Mouse (Mus musculus) ES-E14 (cell line): ENCODE measurements around the gene Mavs. TPM values are rescaled to one million over a fixed set of nuclear protein-coding genes. Genes with fewer than 3 reads are reported as not detected.

ENCODE experiments used
- DNase-seq: peaks from one replicate; pipeline ENCODE4 v3.0.0-alpha.2; 2013; ENCODE audit warnings: low read depth, low spot score
- H3K27ac ChIP-seq: 2 replicates; pipeline ENCODE4 v1.5.1; 2012; ENCODE audit warnings: low read depth, mild to moderate bottlenecking, low read length, moderate library complexity, mixed read lengths; ENCODE audit not compliant: poor library complexity, insufficient read depth, severe bottlenecking
- H3K36me3 ChIP-seq: 2 replicates; pipeline ENCODE4 v1.6.1; 2012; ENCODE audit warnings: mild to moderate bottlenecking, low read length, moderate library complexity, mixed read lengths; ENCODE audit not compliant: control insufficient read depth, poor library complexity, insufficient read depth, severe bottlenecking
- H3K4me1 ChIP-seq, 2 experiments: fragments of 150-350 bp in 1 of 2; sonication (generic) in 1 of 2; 2 replicates each; pipeline ENCODE4 v1.6.1; 2012; ENCODE audit warnings: low read length in 2 of 2, mild to moderate bottlenecking in 1 of 2, mixed read lengths in 1 of 2; ENCODE audit not compliant: control insufficient read depth in 2 of 2, insufficient read depth in 2 of 2, poor library complexity in 1 of 2
- H3K4me3 ChIP-seq, 2 experiments: fragments of 150-350 bp in 1 of 2; sonication (generic) in 1 of 2; 2 replicates each; pipeline ENCODE4 v1.5.1; 2012; ENCODE audit warnings: low read length in 2 of 2, low read depth in 1 of 2, mild to moderate bottlenecking in 1 of 2, mixed read lengths in 1 of 2; ENCODE audit not compliant: insufficient read depth in 1 of 2, poor library complexity in 1 of 2, severe bottlenecking in 1 of 2
- H3K9ac ChIP-seq: 2 replicates; pipeline ENCODE4 v1.6.1; 2012; ENCODE audit warnings: low read depth, mild to moderate bottlenecking, low read length, mixed read lengths; ENCODE audit not compliant: poor library complexity, insufficient read depth, severe bottlenecking
- H3K9me3 ChIP-seq: fragments of 150-350 bp; sonication (generic); 2 replicates; pipeline ENCODE4 v1.6.1; 2012; ENCODE audit warnings: low read depth, mild to moderate bottlenecking, low read length; ENCODE audit not compliant: control insufficient read depth, insufficient read depth
- CHD2 ChIP-seq: IDR thresholded peaks from 2 replicates; pipeline ENCODE4 v1.6.1; 2014; ENCODE audit warnings: mild to moderate bottlenecking, low read depth, low read length, inconsistent platforms
- HCFC1 ChIP-seq: IDR thresholded peaks from 2 replicates; pipeline ENCODE4 v1.6.1; 2012; ENCODE audit warnings: low read length, inconsistent platforms, borderline replicate concordance; ENCODE audit not compliant: insufficient read depth
- MAFK ChIP-seq: IDR thresholded peaks from 2 replicates; pipeline ENCODE4 v1.6.1; 2014; ENCODE audit warnings: mild to moderate bottlenecking, low read depth, low read length, inconsistent platforms; ENCODE audit not compliant: insufficient read depth
- ZC3H11A ChIP-seq: IDR thresholded peaks from 2 replicates; pipeline ENCODE4 v1.6.1; 2012; ENCODE audit warnings: low read depth, mild to moderate bottlenecking, inconsistent platforms, low read length, borderline replicate concordance
- ZNF384 ChIP-seq: IDR thresholded peaks from 2 replicates; pipeline ENCODE4 v1.6.1; 2012; ENCODE audit warnings: low read depth, low read length, inconsistent platforms
- in situ Hi-C, 2 experiments: fragments of 600-800 bp; cut with MboI; formaldehyde crosslinking; loops; one replicate each; pipeline ENCODE4 v1.15.1; 2025; ENCODE audit warnings: low sequenced_read_pairs in 2 of 2, inconsistent platforms in 1 of 2; ENCODE audit not compliant: unreplicated experiment in 2 of 2
- total RNA-seq: library from RNA; depleted of rRNA; stranded (reverse); fragments of 300-350 nt; gene quantifications from 2 replicates; pipeline ENCODE4 v1.2.3, GENCODE M21; 2012

Gene Mavs
- total RNA-seq, 1 experiment, result 11.4 TPM

DNA sequence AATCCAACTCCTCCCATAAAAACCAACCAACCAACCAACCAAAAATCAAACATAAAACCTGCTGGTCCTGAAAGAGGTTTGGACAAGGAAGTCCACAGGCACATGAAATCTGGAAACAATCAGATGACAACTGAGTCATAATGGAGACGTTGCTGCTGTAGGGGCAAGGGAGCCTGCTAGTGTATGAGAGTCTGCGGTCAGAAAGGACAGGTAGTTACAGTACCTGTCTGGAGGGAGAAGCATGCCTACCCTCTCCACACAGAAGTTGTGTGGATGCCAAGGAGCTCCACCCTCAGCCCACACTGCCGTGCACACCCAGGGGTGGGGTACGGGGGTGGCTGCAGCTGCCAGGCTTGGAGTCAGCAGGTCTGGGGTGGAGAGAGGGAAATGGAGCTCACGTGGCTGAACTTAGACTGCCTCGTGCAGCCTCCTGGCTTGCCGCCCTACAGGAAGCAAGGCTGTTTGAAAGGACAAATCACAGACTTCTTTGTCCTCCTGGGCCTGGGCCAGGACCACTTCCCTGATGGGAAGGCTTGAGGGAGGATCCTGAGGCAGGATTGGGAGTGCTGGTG, 29.4 kb upstream of the Mavs start:
- Histone ChIP-seq H3K9ac (no peak overlapping the region), H3K4me3 (no peak overlapping the region), H3K9me3 (no peaks in the 10 kb centered on the region), H3K36me3 (no peaks in the 10 kb centered on the region), H3K27ac (no peak overlapping the region), H3K4me1 (peaks cover 2 to 10% of the 10 kb centered on the region in 2 experiments; a peak in 1 of 4 replicates)
- TF ChIP-seq MAFK (no peak), ZC3H11A (no peak), ZNF384 (0 out of 2 replicates have a peak, but pooled peaks have one; percentile 51), CHD2 (no peak), HCFC1 (no peak)
- in situ Hi-C loops, result no loop called here
- no peak for DNase-seq

DNA sequence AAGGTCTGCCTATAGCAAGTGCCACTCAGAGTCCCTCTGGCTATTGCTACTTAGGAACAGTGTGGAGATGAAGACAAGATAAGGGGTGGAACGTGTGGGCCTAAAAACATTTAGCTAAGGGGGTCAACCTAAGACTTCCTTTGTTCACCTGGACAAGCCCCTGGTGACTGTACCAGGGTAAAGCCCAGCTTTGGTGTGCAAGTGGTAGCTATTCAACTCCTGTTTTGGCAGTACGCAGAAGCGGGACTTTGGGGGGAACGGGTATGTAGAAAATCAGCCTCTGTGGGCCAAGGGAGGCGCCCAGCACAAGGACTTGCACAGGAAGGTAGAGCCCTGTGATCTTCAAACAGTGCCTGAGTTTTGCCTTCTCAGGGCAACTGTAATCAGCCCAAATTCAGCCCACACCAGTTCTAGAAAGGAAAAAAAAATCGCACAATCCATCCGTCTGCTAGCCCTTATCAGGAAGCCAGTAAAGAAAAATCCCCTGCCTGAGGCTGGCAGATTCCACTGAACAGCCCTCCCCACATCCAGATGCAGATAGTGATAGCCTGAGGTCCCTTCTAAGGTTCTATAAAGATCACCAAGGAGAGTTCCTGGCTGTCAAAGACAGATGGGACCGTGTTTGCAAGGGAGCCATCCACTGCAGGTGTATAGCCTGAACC, 28.2 kb upstream of the Mavs start:
- Histone ChIP-seq H3K9ac (no peak overlapping the region), H3K9me3 (no peaks in the 10 kb centered on the region), H3K4me1 (peaks cover 4 to 10% of the 10 kb centered on the region in 2 experiments; a peak in 2 of 4 replicates), H3K27ac (no peak overlapping the region), H3K4me3 (no peak overlapping the region), H3K36me3 (no peaks in the 10 kb centered on the region)
- DNase-seq, result no peak
- no peak for TF ChIP-seq MAFK
- no peak for TF ChIP-seq ZNF384
- no peak for TF ChIP-seq HCFC1
- TF ChIP-seq ZC3H11A, result no peak
- TF ChIP-seq CHD2, result no peak
- in situ Hi-C loops, result no loop called here

DNA sequence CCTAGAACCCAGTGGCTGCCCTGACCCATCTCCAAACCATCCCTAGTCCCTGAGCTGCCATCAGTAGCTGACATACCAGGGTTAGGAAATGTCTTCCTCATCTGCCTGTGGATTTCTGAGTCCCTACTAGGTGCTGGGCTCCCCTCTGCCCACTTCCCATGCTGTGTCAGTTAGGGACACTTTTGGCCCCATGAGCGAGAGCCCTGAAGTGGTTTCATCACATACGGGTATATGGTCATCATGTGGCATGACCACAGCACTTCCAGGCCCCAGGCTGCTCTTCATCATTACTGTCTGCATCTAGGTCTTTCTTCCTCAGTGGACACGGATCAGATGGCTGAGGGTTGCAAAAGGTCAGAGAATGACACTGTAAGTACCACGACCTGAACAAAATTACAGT, 27.1 kb upstream of the Mavs start, which contains the start of gene Ap5s1:
Ap5s1 (plus strand) TSS at position 301 of the 400 bp plus-strand sequence.
- in situ Hi-C loops, result no loop called here
- Histone ChIP-seq H3K4me1 (peaks cover 7 to 15% of the 10 kb centered on the region in 2 experiments; a peak in 2 of 4 replicates), H3K36me3 (no peaks in the 10 kb centered on the region), H3K4me3 (no peak within 1 kb of the TSS), H3K27ac (no peak within 1 kb of the TSS), H3K9ac (no peak within 1 kb of the TSS), H3K9me3 (no peaks in the 10 kb centered on the region)
- TF ChIP-seq CHD2, result no peak
- no peak for TF ChIP-seq HCFC1
- no peak for TF ChIP-seq ZNF384
- no peak for TF ChIP-seq ZC3H11A
- no peak for TF ChIP-seq MAFK
- no peak for DNase-seq

DNA sequence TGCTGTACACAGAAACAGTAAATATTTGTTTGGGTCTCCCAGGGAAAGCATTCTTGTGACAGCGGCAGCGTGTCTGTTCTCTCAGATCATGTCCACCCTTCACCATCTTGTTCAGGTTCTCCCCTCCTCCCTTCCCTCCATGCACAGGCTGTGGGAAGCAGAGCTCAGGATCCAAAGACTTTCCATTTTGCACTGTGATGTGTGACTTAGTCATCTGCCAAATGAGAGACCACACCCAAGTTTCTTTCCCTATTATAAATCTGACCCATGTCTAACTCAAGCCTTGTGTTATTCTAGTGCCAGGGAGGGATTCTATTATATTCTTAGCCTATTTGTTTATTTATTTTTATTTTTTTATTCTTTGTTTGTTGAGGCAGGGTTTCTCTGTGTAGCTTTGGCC, 25.5 kb upstream of the Mavs start:
- DNase-seq, result no peak
- no peak overlapping the region for H3K27ac ChIP-seq
- H3K4me1 ChIP-seq, result peaks cover 7 to 17% of the 10 kb centered on the region in 2 experiments; a peak in 2 of 4 replicates
- H3K9me3 ChIP-seq, result no peaks in the 10 kb centered on the region
- in situ Hi-C loops, result no loop called here
- H3K4me3 ChIP-seq, result no peak overlapping the region
- H3K36me3 ChIP-seq, result no peaks in the 10 kb centered on the region
- no peak overlapping the region for H3K9ac ChIP-seq
- TF ChIP-seq ZC3H11A (no peak), CHD2 (no peak), HCFC1 (no peak), MAFK (no peak), ZNF384 (no peak)
